Mouse (Mus musculus) heart, postnatal 0 days (tissue): Measurements from ENCODE around the gene Fndc1.

ENCODE experiments used
- CTCF ChIP-seq: IDR thresholded peaks from 2 replicates; pipeline ENCODE4 v1.5.1; 2016; ENCODE audit warnings: antibody characterized with exemption, control low read depth, low read depth
- EP300 ChIP-seq: IDR thresholded peaks from 2 replicates; pipeline ENCODE4 v1.6.1; 2016; ENCODE audit warnings: antibody characterized with exemption, low read depth

- TF ChIP-seq CTCF = no peak
- no peak for TF ChIP-seq EP300
These were observed 72.1 kb downstream of the Fndc1 start for GRCm38 (mm10) chr17:7755001-7755400.
